Mouse (Mus musculus) adrenal gland (tissue): Measurements from ENCODE around the gene Tuba1c.

Experiments used
- intact Hi-C: fragments of 180-260 bp; cut with DNase I; formaldehyde crosslinking; loops from one replicate; pipeline ENCODE4 v1.15.1; 2025
- microRNA-seq, 2 experiments: library from miRNA; unstranded; fragments of <30 nt; microRNA quantifications; one replicate each; pipeline ENCODE4; 2019

The Tuba1c gene

DNA sequence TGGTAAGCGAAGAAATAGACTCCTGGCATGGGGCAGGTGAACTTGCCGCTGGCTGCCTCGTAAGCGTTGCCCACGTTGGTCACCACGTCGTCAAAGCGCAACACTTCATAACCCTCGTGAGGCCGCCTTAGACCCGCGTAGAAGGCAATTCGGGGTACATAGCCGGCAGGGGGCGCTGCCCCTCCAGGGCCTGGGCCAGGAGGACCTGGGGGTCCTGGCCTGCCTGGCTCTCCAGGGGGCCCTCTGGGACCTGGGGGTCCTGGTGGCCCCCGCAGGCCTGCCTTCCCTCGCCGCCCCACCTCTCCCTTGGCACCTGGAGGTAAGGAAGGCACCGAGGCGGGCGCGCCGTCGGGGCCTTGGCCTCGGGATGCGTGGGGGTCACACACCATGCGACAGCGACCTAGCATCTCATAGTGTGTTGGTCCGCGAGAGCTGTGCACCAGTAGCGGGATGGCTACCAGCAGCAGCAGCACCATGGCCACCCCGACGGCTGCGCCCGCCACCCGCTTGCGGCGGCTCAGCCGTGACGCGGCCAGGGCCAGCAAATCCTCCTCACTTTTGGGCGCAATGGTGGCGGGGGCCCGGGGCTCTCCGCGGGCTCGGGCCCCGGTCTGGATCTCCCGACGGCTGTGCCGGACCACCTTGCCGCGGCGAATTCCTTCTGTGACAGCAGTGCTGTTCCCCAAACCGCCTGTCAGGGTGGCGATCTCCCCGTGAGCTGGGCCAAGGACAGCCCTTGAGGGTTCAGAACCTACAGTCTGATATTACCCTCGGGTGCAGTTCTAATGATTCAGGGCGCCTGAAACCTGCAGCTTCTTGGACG lies 57.8 kb downstream of the Tuba1c start, which contains the start of gene C1ql4:
Gene C1ql4 (minus strand): TSS at position 565 of the 823 bp plus-strand sequence.
- intact Hi-C loops, result loop anchor here (10.0 kb wide), 1 partner anchor 117 kb away; no protein-coding TSS in a partner anchor

Small RNA genes within 50 kb of the gene (microRNA-seq; reads per million reads assigned to microRNA genes)
- 0 to 0.62 reads per million in 2 experiments for gene Mir6960
